Mouse (Mus musculus) erythroblast, embryonic 14.5 days (primary cell): ENCODE measurements around the gene Malsu1. TPM values are rescaled to one million over a fixed set of nuclear protein-coding genes. Genes with fewer than 3 reads are reported as not detected.

Experiments
- H3K27me3 ChIP-seq: 2 replicates; pipeline ENCODE4 v1.6.1; 2012; ENCODE audit warnings: inconsistent platforms; ENCODE audit not compliant: control insufficient read depth
- H3K36me3 ChIP-seq: 2 replicates; pipeline ENCODE4 v1.6.1; 2012; ENCODE audit warnings: mild to moderate bottlenecking, inconsistent platforms; ENCODE audit not compliant: control insufficient read depth
- H3K4me1 ChIP-seq: 2 replicates; pipeline ENCODE4 v1.6.1; 2012; ENCODE audit warnings: inconsistent platforms; ENCODE audit not compliant: control insufficient read depth
- H3K4me3 ChIP-seq: replicated peaks from 2 replicates; pipeline ENCODE3; 2012; ENCODE audit warnings: moderate library complexity, mild to moderate bottlenecking, inconsistent platforms
- H3K9me3 ChIP-seq: 2 replicates; pipeline ENCODE4 v1.6.1; 2012; ENCODE audit warnings: low read length, inconsistent platforms, mixed read lengths; ENCODE audit not compliant: control insufficient read depth
- GATA1 ChIP-seq: IDR thresholded peaks from 2 replicates; pipeline ENCODE4 v1.6.1; 2012; ENCODE audit warnings: low read length, inconsistent platforms, mixed read lengths
- TAL1 ChIP-seq: IDR thresholded peaks from 3 replicates; pipeline ENCODE4 v1.6.1; 2012; ENCODE audit warnings: low read length, inconsistent platforms, mixed read lengths
- polyA plus RNA-seq: library from polyadenylated mRNA; stranded (reverse); fragments of >175 nt; gene quantifications from 2 replicates; pipeline ENCODE4 v1.2.3, GENCODE M21; 2012

Gene Malsu1
- polyA plus RNA-seq, 1 experiment, result 2.9 TPM

GRCm38 (mm10) chr6:49039470-49040180 lies 34.0 kb upstream of the Malsu1 start:
- H3K9me3 ChIP-seq, result no peaks in the 10 kb centered on the region
- TF ChIP-seq TAL1 (no peak), GATA1 (no peak)
- peaks cover 23% of the 10 kb centered on the region for H3K27me3 ChIP-seq
- H3K36me3 ChIP-seq, result no peaks in the 10 kb centered on the region
- H3K4me3 ChIP-seq, result no peak overlapping the region
- 0 out of 2 replicates have a peak, but pooled peaks cover 1% of the 10 kb centered on the region for H3K4me1 ChIP-seq

GRCm38 (mm10) chr6:49046502-49046901 lies 27.1 kb upstream of the Malsu1 start:
- H3K9me3 ChIP-seq, result no peaks in the 10 kb centered on the region
- H3K4me1 ChIP-seq, result no peaks in the 10 kb centered on the region
- no peaks in the 10 kb centered on the region for H3K27me3 ChIP-seq
- TF ChIP-seq GATA1, result no peak
- TF ChIP-seq TAL1, result no peak
- no peaks in the 10 kb centered on the region for H3K36me3 ChIP-seq
- H3K4me3 ChIP-seq, result no peak overlapping the region

GRCm38 (mm10) chr6:49046976-49047375 lies 26.6 kb upstream of the Malsu1 start:
- H3K27me3 ChIP-seq, result no peaks in the 10 kb centered on the region
- TF ChIP-seq GATA1 (no peak), TAL1 (no peak)
- no peaks in the 10 kb centered on the region for H3K36me3 ChIP-seq
- H3K4me1 ChIP-seq, result no peaks in the 10 kb centered on the region
- no peak overlapping the region for H3K4me3 ChIP-seq
- H3K9me3 ChIP-seq, result no peaks in the 10 kb centered on the region

GRCm38 (mm10) chr6:49047848-49048247 lies 25.7 kb upstream of the Malsu1 start:
- Histone ChIP-seq H3K9me3 (no peaks in the 10 kb centered on the region), H3K4me1 (no peaks in the 10 kb centered on the region), H3K36me3 (no peaks in the 10 kb centered on the region), H3K4me3 (no peak overlapping the region), H3K27me3 (no peaks in the 10 kb centered on the region)
- TF ChIP-seq TAL1, result no peak
- no peak for TF ChIP-seq GATA1

GRCm38 (mm10) chr6:49048395-49048794 lies 25.2 kb upstream of the Malsu1 start:
- TF ChIP-seq GATA1, result no peak
- no peak for TF ChIP-seq TAL1
- no peak overlapping the region for H3K4me3 ChIP-seq
- H3K36me3 ChIP-seq, result no peaks in the 10 kb centered on the region
- H3K9me3 ChIP-seq, result no peaks in the 10 kb centered on the region
- no peaks in the 10 kb centered on the region for H3K27me3 ChIP-seq
- H3K4me1 ChIP-seq, result no peaks in the 10 kb centered on the region

- H3K9me3 ChIP-seq, result peaks cover 3% of the 10 kb centered on the region; the same call in 1 of the 2 replicates
- no peak overlapping the region for H3K4me3 ChIP-seq
- no peaks in the 10 kb centered on the region for H3K4me1 ChIP-seq
- TF ChIP-seq TAL1 (no peak), GATA1 (no peak)
- H3K27me3 ChIP-seq, result no peaks in the 10 kb centered on the region
- no peaks in the 10 kb centered on the region for H3K36me3 ChIP-seq
Measured at GRCm38 (mm10) chr6:49050677-49051410, 22.8 kb upstream of the Malsu1 start.

- Histone ChIP-seq H3K4me1 (no peaks in the 10 kb centered on the region), H3K27me3 (no peaks in the 10 kb centered on the region)
- no peak for TF ChIP-seq GATA1
Measured at GRCm38 (mm10) chr6:49052191-49052590, 21.4 kb upstream of the Malsu1 start.

GRCm38 (mm10) chr6:49055256-49055733 lies 18.3 kb upstream of the Malsu1 start:
- Histone ChIP-seq H3K9me3 (peaks cover 3% of the 10 kb centered on the region; the same call in 1 of the 2 replicates), H3K27me3 (no peaks in the 10 kb centered on the region), H3K4me3 (no peak overlapping the region), H3K4me1 (no peaks in the 10 kb centered on the region), H3K36me3 (no peaks in the 10 kb centered on the region)
- TF ChIP-seq TAL1 (no peak), GATA1 (no peak)

More at GRCm38 (mm10) chr6:49052191-49052590, 21.4 kb upstream of the Malsu1 start:
- Histone ChIP-seq H3K4me3 (no peak overlapping the region), H3K36me3 (no peaks in the 10 kb centered on the region), H3K9me3 (peaks cover 3% of the 10 kb centered on the region; the same call in 1 of the 2 replicates)

- Histone ChIP-seq H3K36me3 (no peaks in the 10 kb centered on the region), H3K4me1 (no peaks in the 10 kb centered on the region), H3K4me3 (no peak overlapping the region), H3K27me3 (no peaks in the 10 kb centered on the region), H3K9me3 (peaks cover 3% of the 10 kb centered on the region; the same call in 1 of the 2 replicates)
- TF ChIP-seq TAL1 (no peak), GATA1 (no peak)
Measured at GRCm38 (mm10) chr6:49056009-49056408, 17.6 kb upstream of the Malsu1 start.
